Mouse (Mus musculus) kidney, embryonic 15.5 days (tissue): ENCODE measurements around the gene Gm17571. TPM values are rescaled to one million over a fixed set of nuclear protein-coding genes. Genes with fewer than 3 reads are reported as not detected.

Experiments used
- polyA plus RNA-seq: library from polyadenylated mRNA; unstranded; fragments of >200 nt; fragmentation: Nextera tagmentation; extraction: Ambion mirVana; gene quantifications from 2 replicates; pipeline ENCODE4 v1.2.1, GENCODE M21; 2015

The Gm17571 gene
- polyA plus RNA-seq, 1 experiment from 2014 or later, result not detected

Other genes with a start within 250 kb of the Gm17571 start
- 9.0 and 10.0 TPM in 2 replicates for gene Jrkl, start 200.9 kb downstream of the Gm17571 start, polyA plus RNA-seq
- 9.3 TPM in 2 replicates for gene Ccdc82, start 199.8 kb downstream of the Gm17571 start, polyA plus RNA-seq
- 10.5 and 11.4 TPM in 2 replicates for gene Maml2, start 148.8 kb downstream of the Gm17571 start, polyA plus RNA-seq